Mouse (Mus musculus) hindlimb bud, embryonic 11.5 days (tissue): ENCODE results near the gene Zbtb42.

Experiments used
- DNase-seq: peaks from one replicate; pipeline ENCODE4 v3.0.0-alpha.2; 2012; ENCODE audit warnings: low read depth, low spot score; ENCODE audit errors: extremely low spot score

The Zbtb42 gene

DNA sequence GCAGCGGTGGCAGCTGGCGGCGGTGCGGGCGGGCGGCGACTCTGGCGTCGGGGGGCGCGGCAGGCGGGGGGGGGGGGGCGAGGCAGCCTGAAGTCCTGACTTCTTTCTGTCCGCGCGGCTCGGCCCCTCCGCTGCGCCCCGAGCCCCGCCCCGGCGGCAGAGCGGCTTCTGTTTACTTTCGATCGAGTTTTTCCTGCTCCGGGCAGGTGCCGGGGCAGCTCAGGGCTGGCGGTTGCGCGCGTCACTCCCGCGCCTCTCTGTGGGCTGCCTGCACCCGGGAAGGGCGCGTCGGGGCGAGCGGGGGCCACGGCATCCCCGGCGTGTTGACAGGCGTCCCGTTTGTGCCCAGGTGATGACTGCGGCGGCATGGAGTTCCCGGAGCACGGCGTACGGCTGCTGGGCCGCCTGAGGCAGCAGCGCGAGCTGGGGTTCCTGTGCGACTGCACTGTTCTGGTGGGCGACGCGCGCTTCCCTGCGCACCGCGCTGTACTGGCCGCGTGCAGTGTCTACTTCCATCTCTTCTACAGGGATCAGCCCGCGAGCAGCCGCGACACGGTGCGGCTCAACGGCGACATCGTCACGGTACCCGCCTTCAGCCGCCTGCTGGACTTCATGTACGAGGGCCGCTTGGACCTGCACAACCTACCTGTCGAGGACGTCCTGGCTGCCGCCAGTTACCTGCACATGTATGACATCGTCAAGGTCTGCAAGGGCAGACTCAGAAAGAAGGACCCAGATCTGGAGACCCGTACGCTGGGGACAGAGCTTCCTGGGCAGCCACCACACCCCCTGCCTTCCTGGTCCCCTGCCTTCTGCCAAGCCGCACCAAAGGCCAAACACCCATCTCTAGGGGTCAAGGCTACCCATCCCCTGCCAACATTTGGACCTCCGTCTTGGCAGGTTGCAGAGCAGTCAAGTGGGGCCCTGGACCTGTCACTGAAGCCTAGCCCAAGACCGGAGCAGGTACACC lies 684 bp downstream of the Zbtb42 start:
- no peak for DNase-seq

GRCm38 (mm10) chr12:112683351-112683750 lies 4.7 kb downstream of the Zbtb42 start:
- DNase-seq: no peak

- DNase-seq: no peak
Observed at GRCm38 (mm10) chr12:112688458-112688857, 9.8 kb downstream of the Zbtb42 start.

GRCm38 (mm10) chr12:112693185-112694126 lies 14.8 kb downstream of the Zbtb42 start:
- peak; percentile 90 for DNase-seq

DNA sequence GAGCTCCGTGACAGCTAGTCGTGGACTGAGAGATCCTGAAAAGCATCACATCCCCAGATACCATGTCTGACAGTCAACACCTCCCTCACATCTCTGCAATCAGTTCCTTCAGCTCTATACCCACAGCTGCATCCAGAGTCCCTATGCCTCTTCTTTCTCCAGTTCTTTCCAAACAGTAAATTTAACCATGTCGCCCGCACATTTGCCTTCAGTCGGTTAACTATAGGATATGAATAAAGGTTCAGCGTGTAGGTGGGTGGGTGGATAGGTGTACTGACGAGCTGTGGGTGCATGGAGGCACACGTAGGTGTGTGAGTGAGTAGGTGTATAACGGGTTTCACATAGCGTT lies 15.5 kb downstream of the Zbtb42 start:
- no peak for DNase-seq

- no peak for DNase-seq
Observed at GRCm38 (mm10) chr12:112696806-112697425, 18.3 kb downstream of the Zbtb42 start.

- no peak for DNase-seq
Observed at GRCm38 (mm10) chr12:112700522-112700921, 21.9 kb downstream of the Zbtb42 start.

DNA sequence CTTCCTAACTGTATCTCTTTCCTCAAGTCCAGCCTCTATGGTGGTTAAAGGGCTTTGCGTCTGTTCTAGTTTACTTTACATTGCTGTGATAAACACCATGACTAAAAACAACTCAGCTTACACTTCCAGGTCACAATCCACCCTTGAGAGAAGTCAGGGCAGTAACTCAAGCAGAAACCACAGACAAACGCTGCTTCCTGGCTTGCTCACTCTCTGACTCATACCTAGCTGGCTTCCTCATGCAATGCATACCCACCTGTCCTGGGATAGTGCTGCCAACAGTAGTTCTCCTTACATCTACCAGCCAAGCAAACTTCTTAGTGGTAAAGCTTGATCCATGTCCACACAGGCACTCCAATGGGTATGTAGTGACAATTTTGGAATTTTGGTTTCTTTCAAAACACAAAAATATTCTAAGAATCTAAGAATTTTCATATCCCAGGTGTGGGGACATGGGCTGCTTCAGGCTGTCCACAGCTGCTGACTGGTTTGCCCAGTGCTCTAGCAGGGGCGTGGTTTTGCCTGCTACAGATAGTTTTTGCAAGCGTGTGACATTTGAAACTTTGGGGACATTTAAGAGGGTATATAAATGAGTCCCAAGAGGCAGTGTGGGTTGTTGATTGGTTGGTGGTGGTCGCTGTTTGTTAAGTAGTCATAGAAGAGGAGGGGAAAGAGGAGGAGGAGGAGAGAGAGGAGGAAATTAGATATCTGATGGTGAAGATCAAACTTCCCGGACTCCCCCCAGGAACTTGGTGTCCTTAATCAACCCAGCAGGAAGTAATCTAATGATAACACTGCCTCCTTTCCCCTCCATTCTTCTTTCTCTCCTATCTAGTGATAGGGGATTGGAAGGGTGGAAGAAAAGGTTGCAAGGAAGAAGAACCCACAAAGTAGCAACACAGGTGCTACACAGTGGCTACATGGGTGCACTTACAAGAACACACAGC lies 24.0 kb downstream of the Zbtb42 start:
- DNase-seq: no peak

DNA sequence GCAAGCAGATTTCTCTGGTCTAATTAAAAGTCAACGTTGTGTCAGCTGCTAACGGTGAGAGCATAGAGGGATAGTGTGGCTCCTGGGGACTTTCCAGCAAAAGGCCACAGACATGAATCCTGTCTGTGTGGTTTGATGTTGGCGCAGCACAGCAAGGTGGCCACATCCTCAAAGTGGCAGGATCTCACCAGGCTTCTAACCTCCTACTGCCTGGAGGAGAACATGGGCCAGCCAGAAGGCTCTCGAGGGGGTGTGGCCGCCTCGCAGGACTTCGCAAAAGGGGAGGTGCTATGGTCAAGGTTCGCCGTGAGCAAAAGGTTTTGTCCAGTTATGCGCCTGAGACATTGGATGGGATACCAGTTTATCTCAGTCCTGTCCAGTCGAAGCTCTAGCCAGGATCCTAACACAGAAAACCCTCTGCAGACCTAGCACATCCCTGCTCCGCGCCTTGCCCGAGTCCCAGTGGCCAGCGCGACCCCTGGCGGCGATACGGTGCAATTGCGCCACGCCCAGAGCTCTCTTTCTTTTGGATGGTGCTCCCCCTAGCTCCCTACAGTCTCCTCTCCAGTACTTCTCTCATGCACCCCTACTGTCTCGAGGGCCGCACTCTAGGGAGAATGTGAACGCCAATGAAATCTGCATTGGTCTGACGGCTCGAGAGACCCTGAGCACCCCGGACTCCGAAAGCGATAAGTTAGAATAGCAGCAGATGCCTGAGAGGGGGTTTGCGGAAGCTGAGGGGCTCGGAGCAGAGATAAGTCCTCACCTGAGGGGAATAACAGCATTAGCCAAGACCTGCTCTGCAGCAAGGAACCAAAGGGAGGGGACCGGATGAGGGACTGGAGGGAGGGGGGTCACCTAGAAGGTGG lies 28.3 kb downstream of the Zbtb42 start:
- DNase-seq: no peak

- no peak for DNase-seq
Observed at GRCm38 (mm10) chr12:112707573-112707869, 28.9 kb downstream of the Zbtb42 start.

DNA sequence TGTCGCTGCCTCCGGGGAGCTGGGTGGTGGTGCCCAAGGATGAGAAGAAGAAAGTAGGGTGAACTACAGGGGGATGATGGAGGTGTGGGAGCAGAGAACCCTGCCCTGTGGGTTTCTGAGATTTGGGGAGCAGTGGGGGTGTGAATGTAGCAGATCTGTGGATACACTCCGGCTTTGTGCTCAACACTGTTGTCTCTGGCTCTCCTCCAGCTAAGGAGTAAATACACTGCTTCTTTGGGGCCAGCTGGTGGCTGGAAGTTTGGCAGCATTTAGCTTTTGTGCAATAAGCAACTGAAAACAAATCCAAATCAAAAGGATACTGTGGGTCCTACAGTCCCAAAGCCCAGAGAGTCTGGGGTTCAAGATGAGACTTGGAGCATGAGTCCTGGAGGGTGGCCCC lies 35.4 kb downstream of the Zbtb42 start:
- no peak for DNase-seq

GRCm38 (mm10) chr12:112717140-112717539 lies 38.5 kb downstream of the Zbtb42 start:
- no peak for DNase-seq

DNA sequence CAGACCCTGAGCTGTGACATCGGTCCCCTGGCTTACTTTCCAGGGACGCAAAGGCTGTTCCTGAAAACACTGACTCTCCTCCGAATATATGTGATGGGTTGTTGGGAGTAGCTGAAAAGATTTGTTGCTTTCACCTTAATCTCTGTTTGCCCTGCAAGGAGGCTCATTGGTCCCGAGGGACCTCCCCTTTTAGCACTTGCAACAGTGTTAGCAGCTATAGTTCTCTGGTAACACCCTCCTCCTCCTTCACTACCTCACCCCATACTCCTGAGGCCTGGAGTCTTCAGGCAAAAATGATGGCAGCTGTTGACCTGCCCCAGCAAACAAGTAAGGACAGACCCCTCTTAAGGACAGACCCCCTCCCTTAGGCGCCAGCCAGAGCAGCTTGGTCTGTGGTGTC lies 40.4 kb downstream of the Zbtb42 start:
- DNase-seq: no peak

DNA sequence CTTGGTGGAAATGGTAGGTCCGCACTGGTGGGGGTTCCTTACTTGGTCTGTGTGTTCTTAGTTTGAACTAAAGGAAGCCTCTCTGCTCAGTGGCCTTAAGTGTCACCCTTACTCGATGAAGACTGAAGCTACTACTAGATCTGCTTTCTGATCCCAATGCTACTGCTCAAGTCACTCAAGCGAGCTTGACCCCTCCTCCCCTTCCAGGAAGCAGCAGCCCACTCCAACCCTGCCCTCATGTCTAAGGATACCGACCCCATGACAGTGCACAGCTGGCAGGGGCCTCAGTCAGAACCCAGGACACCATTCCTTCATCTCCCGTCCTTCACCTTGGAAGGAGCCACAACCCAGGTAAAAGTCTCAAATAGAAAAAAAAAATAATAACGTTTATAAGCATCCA lies 41.6 kb downstream of the Zbtb42 start, which contains the start of gene Cep170b:
Gene Cep170b (plus strand): TSS at position 240 of the 400 bp plus-strand sequence.
- no peak for DNase-seq

DNA sequence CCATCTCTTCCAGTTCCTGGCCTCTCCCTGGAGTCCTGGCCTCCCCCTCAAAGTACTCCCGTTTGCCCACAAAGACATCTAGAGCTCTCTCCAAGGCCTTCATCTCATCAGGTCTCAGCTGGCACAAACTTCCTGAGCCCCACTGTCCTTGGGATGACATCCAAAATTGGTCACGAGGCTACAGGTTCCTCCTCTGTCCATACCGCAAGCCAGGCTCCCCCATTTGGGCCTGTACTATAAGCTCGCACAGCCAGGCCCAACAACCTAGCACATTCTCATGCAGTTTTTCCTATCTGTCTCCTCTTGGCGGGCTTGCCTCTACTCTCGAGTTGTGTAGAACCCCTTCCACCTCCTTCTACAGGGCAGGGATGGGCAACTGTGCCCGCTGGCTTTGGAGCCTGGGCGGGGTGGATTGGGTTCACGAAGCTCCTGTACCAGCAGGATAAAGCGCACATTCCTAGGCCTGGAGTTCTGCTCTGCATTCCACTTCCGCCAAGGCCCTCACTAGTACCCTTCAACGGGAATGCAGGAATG lies 42.3 kb downstream of the Zbtb42 start:
- no peak for DNase-seq

DNA sequence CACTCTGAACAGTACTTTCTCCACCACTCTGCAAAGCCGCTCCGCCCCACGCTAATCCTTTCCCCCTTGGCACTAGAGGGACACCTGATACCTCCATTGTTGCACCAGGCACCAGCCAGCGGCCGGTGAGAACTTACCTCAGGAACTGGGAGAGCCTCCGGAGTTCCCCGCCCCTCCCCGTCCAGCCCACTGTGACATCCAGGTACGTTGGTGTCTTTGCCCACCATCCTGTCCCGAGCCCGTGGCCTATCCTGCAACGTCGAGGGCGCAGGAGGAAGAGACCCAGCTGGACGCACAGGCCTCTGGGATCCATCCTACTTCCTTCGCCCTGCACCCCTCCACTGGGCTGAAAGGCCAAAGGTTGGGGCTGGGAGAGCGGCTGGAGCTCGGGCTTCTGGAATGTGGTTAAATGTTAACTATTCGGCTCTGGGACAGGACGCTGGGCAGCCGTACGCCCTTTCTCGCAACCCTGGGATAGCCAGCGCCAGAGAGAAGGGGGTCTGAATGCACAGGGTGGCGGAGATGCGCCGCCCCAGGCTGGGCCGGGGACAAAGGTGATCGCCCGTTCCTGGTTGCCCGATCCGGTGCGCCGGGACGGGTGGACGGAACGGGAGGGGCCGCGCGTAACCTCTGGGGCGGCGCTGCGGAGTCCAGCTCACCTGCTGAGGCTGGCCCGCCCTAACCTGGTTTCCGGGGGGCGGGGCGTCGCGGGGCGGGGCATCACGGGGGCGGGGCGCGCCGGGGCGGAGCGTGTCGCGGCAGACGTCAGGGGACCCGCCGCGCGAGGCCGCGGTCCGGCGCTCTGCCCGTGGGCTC lies 43.0 kb downstream of the Zbtb42 start:
- no peak for DNase-seq

GRCm38 (mm10) chr12:112722240-112723027 lies 43.8 kb downstream of the Zbtb42 start:
- DNase-seq: no peak

DNA sequence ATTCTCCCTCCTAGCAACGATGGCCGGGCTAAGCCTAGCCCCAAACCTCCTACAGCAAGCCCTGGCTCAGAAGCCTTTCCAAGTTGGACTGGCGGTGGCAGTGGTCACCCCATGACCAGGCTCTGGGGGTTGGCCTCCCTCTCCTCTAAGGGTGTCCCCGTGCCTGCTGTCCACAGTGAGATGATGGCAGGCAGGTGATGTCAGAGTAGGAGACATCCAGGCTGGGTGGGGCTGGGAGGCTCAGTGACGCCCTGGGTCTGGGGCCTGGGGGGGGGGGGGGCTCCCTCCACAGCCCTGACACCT lies 44.4 kb downstream of the Zbtb42 start:
- no peak for DNase-seq
